Mouse (Mus musculus) liver, postnatal 0 days (tissue): ENCODE results near the gene Abr.
A peak's percentile ranks its signal among the peaks of the same experiment; 100 is the strongest.

ENCODE experiments used
- CTCF ChIP-seq: sonication (generic); IDR thresholded peaks from 2 replicates; pipeline ENCODE4 v1.5.1; 2016; ENCODE audit warnings: antibody characterized with exemption, low read depth
- EP300 ChIP-seq: IDR thresholded peaks from 2 replicates; pipeline ENCODE4 v1.6.1; 2016; ENCODE audit warnings: antibody characterized with exemption, low read depth, mild to moderate bottlenecking

DNA sequence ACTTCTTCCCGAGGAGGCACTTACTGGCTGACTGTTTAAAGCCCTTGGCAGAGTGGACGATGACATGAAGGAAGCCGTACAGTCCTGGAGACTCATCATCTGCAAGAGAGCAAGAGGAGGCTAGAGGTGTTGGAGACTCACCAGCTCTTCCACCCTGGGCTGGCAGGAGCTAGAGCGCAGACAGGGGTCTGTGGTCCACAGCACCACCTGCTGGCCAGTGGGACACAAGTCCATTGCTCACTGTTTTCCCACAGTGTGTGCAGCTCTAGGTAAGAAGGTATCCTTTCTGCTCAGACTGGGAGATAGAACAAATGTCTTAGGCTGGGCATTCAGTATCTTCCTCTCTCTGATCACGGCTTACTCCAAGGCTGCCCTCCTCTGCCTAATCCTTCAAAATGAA is 167.6 kb downstream of the Abr start:
- peak; percentile 84 for TF ChIP-seq CTCF
- no peak for TF ChIP-seq EP300
